Mouse (Mus musculus) stomach, postnatal 0 days (tissue): ENCODE measurements at regions not wholly inside any gene's neighbourhood (a gene's known extent, or its start where the extent isn't known, plus 50 kb on each side); places are given as distances from the start of the nearest gene placed in this dataset.

ENCODE experiments used
- ATAC-seq: fragments of 200-750 bp; cut with Nextera tagmentation; 2 replicates; pipeline ENCODE4 v1.8.0; 2017; ENCODE audit not compliant: low FRiP score, low TSS enrichment
- DNase-seq: peaks from one replicate; pipeline ENCODE4 v3.0.0-alpha.2; 2016; ENCODE audit warnings: low spot score
- H3K27ac ChIP-seq: fragments of 300-500 bp; sonication (generic); replicated peaks from 2 replicates; pipeline ENCODE4 v1.5.1; 2014; ENCODE audit warnings: mild to moderate bottlenecking, control low read depth
- H3K27me3 ChIP-seq: fragments of 300-500 bp; sonication (generic); 2 replicates; pipeline ENCODE4 v1.6.1; 2014; ENCODE audit warnings: low read length; ENCODE audit not compliant: control insufficient read depth, insufficient read depth
- H3K36me3 ChIP-seq: fragments of 300-500 bp; sonication (generic); 2 replicates; pipeline ENCODE4 v1.6.1; 2014; ENCODE audit warnings: low read length, mixed read lengths; ENCODE audit not compliant: control insufficient read depth, insufficient read depth
- H3K4me1 ChIP-seq: fragments of 300-500 bp; sonication (generic); replicated peaks from 2 replicates; pipeline ENCODE4 v1.6.1; 2014; ENCODE audit warnings: antibody characterized with exemption; ENCODE audit not compliant: control insufficient read depth, insufficient read depth
- H3K4me2 ChIP-seq: fragments of 300-500 bp; sonication (generic); replicated peaks from 2 replicates; pipeline ENCODE4 v1.6.1; 2014; ENCODE audit warnings: low read depth, mild to moderate bottlenecking, control low read depth, moderate library complexity
- H3K4me3 ChIP-seq: fragments of 300-500 bp; sonication (generic); 2 replicates; pipeline ENCODE4 v1.5.1; 2014; ENCODE audit warnings: low read depth, low read length, control low read depth
- H3K9ac ChIP-seq: fragments of 300-500 bp; sonication (generic); 2 replicates; pipeline ENCODE4 v1.6.1; 2014; ENCODE audit warnings: mild to moderate bottlenecking, low read length, control low read depth, mixed read lengths
- H3K9me3 ChIP-seq: fragments of 300-500 bp; sonication (generic); 2 replicates; pipeline ENCODE4 v1.6.1; 2016; ENCODE audit warnings: low read length; ENCODE audit not compliant: control insufficient read depth
- CTCF ChIP-seq: IDR thresholded peaks from 2 replicates; pipeline ENCODE4 v1.5.1; 2016; ENCODE audit warnings: antibody characterized with exemption, low read depth, mild to moderate bottlenecking, moderate library complexity
- EP300 ChIP-seq: optimal IDR thresholded peaks from 2 replicates; pipeline ENCODE3; 2016; ENCODE audit warnings: antibody characterized with exemption
- WGBS: fragments of 180-500 bp; shearing (Covaris S2); extraction: QIAGEN DNeasy Blood & Tissue Kit; methylation state at CpG from one replicate; pipeline ENCODE4 v1.1.7; 2014; 5-methylcytosine and 5-hydroxymethylcytosine counted together

GRCm38 (mm10) chr14:80280188-80280587, 296.3 kb downstream of the Olfm4 start:
- 60% methylated on average over 4 of the region's 4 CpGs for WGBS
- DNase-seq (no peak), ATAC-seq (no peak)
- H3K9me3 ChIP-seq: no peaks in the 10 kb centered on the region
- no peak overlapping the region for H3K9ac ChIP-seq
- no peak overlapping the region for H3K27ac ChIP-seq
- no peaks in the 10 kb centered on the region for H3K36me3 ChIP-seq
- H3K4me2 ChIP-seq: no peak overlapping the region
- H3K4me1 ChIP-seq: no peaks in the 10 kb centered on the region
- TF ChIP-seq EP300 (no peak), CTCF (no peak)
- H3K4me3 ChIP-seq: no peak overlapping the region
- H3K27me3 ChIP-seq: no peaks in the 10 kb centered on the region

GRCm38 (mm10) chr14:80283726-80284125, 299.8 kb downstream of the Olfm4 start:
- Histone ChIP-seq H3K36me3 (no peaks in the 10 kb centered on the region), H3K27me3 (no peaks in the 10 kb centered on the region), H3K4me1 (no peaks in the 10 kb centered on the region), H3K4me2 (no peak overlapping the region), H3K9ac (no peak overlapping the region), H3K9me3 (no peaks in the 10 kb centered on the region), H3K4me3 (no peak overlapping the region), H3K27ac (no peak overlapping the region)
- DNase-seq (no peak), ATAC-seq (no peak)
- no peak for TF ChIP-seq CTCF
- no peak for TF ChIP-seq EP300
- 51% methylated on average over 2 of the region's 2 CpGs for WGBS

- no peak overlapping the region for H3K4me2 ChIP-seq
- no peak overlapping the region for H3K4me3 ChIP-seq
- no peak for TF ChIP-seq EP300
- no peak for TF ChIP-seq CTCF
- no peak overlapping the region for H3K27ac ChIP-seq
- 77% methylated on average over 4 of the region's 4 CpGs for WGBS
- H3K36me3 ChIP-seq: no peaks in the 10 kb centered on the region
- H3K27me3 ChIP-seq: no peaks in the 10 kb centered on the region
- H3K4me1 ChIP-seq: no peaks in the 10 kb centered on the region
- no peak overlapping the region for H3K9ac ChIP-seq
- no peak for ATAC-seq
- H3K9me3 ChIP-seq: no peaks in the 10 kb centered on the region
- DNase-seq: no peak
Observed at GRCm38 (mm10) chr14:80291360-80291759, 307.5 kb downstream of the Olfm4 start.

- TF ChIP-seq EP300 (no peak), CTCF (no peak)
- Histone ChIP-seq H3K27me3 (no peaks in the 10 kb centered on the region), H3K4me3 (no peak overlapping the region), H3K4me2 (no peak overlapping the region), H3K9ac (no peak overlapping the region), H3K9me3 (no peaks in the 10 kb centered on the region), H3K36me3 (no peaks in the 10 kb centered on the region), H3K4me1 (no peaks in the 10 kb centered on the region), H3K27ac (no peak overlapping the region)
- WGBS: 87% methylated on average over 4 of the region's 4 CpGs
- DNase-seq (no peak), ATAC-seq (no peak)
Observed at GRCm38 (mm10) chr14:80293378-80293777, 309.5 kb downstream of the Olfm4 start.

- Histone ChIP-seq H3K4me2 (no peak overlapping the region), H3K27me3 (no peaks in the 10 kb centered on the region), H3K27ac (no peak overlapping the region)
Observed at GRCm38 (mm10) chr14:80329651-80330050, 345.8 kb downstream of the Olfm4 start.

GRCm38 (mm10) chr14:80362024-80362622, 378.2 kb downstream of the Olfm4 start:
- Histone ChIP-seq H3K9me3 (no peaks in the 10 kb centered on the region), H3K36me3 (no peaks in the 10 kb centered on the region), H3K4me1 (no peaks in the 10 kb centered on the region), H3K27ac (no peak overlapping the region), H3K4me3 (no peak overlapping the region), H3K9ac (no peak overlapping the region), H3K4me2 (no peak overlapping the region), H3K27me3 (no peaks in the 10 kb centered on the region)
- DNase-seq (no peak), ATAC-seq (no peak)
- TF ChIP-seq CTCF (no peak), EP300 (no peak)

More at GRCm38 (mm10) chr14:80329651-80330050, 345.8 kb downstream of the Olfm4 start:
- TF ChIP-seq EP300 (no peak), CTCF (no peak)
- ATAC-seq (no peak), DNase-seq (no peak)
- Histone ChIP-seq H3K4me3 (no peak overlapping the region), H3K4me1 (no peaks in the 10 kb centered on the region), H3K36me3 (no peaks in the 10 kb centered on the region), H3K9ac (no peak overlapping the region), H3K9me3 (no peaks in the 10 kb centered on the region)
- WGBS: 68% methylated on average over 2 of the region's 2 CpGs
